Mouse (Mus musculus): ENCODE data around the gene Glod4.

Glod4 gene

GRCm38 (mm10) chr11:76242901-76243810 lies at the start of gene Glod4, which contains the start of gene Mrm3:
Glod4 (minus strand) TSS chr11:76243725.
Mrm3 (plus strand) TSS chr11:76243715.
- under 1% methylated on average over 61 of the region's 61 CpGs for WGBS

- WGBS: 81% methylated on average over 6 of the region's 6 CpGs
These were observed 49.3 kb upstream of the Glod4 start for GRCm38 (mm10) chr11:76292831-76293230.

DNA sequence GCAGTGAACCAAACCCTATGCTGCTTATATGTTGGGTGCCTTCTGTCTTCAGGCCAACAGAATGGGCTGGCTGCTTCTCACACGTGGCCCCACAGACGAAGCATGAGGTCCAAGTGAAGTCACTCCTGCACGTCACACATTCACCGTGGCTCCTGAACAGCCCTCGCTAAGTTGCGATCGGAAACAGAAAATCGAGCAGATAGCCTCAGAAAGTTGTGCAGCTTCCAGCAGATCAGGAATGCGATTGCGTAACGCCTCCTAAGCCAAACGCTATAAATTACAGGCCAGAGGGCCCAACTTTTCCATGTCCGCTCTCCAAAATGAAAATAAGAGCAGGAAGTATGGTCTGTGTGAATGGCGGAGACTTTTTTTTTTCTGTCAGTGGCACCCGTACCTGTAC lies 48.9 kb upstream of the Glod4 start:
- WGBS: 76% methylated on average over 15 of the region's 15 CpGs

- 86% methylated on average over 4 of the region's 4 CpGs for WGBS
These were observed 48.4 kb upstream of the Glod4 start for GRCm38 (mm10) chr11:76291960-76292359.

- WGBS: 24% methylated on average over 11 of the region's 11 CpGs
These were observed 46.8 kb upstream of the Glod4 start for GRCm38 (mm10) chr11:76290367-76290766.

DNA sequence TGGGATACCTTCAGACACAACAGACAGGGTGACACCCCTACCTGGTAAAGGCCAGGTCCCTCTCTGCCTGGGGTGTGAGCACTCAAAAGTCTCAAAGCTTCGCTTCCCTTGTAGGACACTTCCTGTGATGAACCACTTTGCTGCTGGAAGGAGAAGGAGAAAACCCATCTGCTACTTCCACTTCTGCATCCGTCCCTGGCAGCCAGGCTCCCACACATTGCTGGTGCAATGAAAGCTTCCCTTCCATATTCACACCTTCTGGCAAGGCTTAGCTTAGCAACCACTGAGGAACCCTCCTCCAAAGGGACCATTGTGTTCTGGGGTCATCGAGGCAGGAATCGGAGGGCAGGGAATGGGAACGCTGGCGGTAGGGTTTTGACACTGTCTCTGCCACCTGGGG lies 45.1 kb upstream of the Glod4 start:
- WGBS: 47% methylated on average over 6 of the region's 6 CpGs

GRCm38 (mm10) chr11:76287301-76287700 lies 43.8 kb upstream of the Glod4 start:
- 76% methylated on average over 10 of the region's 10 CpGs for WGBS

DNA sequence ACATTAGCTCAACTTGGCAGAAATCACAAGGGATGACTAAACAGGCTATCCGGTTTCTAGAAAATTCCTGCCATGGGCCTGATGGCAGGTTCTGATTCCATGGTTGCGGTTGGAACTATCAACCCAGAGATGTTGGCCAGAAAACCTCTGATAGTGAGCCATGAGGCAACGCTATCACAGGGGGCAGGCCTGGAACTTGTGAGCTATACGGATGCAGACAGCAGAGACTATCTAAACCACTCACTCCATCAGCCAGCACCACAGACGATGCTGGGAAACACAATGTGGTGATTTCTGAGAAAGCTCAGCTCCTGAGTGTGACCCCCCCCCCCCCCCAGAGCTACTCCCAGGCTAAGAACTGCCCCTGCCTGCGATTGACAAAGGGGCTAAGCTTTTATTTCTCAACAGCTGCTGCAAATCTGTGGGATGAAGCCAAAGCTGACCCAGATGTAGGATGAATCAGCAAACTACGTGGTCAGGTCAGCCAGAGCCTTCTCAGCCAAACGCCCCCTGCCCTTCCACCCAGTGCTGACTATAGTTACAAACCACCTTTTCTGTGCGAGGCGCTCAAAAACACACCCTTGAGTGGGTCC lies 43.1 kb upstream of the Glod4 start:
- WGBS: 77% methylated on average over 10 of the region's 10 CpGs

DNA sequence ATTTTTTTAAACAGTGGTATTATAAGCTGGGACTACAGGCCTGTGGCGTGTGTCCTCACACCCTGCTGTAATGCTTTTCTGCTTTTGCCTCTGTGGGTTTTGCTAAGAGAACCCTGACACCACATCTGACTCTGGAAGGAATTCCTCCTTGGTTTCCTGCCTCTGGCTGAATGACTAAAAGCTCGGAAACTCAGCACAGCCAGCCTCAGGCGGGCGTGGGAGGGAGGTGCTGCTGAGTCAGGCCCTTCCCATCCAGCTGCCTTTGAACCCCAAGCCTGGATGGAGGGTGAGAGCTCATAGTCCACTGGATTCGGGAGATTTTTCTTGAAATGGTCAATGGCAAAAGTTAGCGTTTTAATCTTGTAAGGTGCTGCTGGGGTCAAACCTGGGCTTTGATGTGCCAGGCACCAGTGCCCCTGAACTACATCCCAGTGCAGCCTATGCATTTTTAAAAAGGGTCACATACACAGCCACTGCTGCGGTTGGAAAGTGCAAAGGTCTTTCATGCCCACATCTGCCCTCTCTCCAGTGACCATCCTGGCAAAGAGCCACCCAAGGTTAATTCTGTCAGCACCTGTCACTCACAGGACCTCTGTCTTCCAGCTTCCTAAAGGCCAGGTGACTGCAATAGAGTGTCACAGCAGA lies 42.0 kb upstream of the Glod4 start:
- 65% methylated on average over 7 of the region's 7 CpGs for WGBS

DNA sequence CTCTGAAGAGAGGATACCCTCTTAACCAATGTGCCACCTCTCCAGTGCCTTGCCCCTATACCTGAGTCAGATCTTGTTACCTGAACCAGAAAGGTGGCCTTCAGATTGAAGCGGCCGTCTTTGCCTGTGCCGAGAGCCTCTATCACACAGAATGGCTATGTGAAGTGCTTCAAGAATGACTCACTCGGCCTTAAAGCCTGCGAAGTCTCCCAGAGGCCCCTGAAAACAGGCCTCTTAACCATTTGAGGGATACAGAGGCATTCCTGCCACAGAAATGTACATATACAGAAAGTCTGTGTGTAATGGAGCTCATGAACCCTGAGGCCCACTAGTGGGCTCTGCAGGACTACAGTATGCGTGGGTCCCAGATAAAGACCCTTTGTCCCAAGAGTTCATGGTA lies 40.3 kb upstream of the Glod4 start:
- 95% methylated on average over 6 of the region's 6 CpGs for WGBS

DNA sequence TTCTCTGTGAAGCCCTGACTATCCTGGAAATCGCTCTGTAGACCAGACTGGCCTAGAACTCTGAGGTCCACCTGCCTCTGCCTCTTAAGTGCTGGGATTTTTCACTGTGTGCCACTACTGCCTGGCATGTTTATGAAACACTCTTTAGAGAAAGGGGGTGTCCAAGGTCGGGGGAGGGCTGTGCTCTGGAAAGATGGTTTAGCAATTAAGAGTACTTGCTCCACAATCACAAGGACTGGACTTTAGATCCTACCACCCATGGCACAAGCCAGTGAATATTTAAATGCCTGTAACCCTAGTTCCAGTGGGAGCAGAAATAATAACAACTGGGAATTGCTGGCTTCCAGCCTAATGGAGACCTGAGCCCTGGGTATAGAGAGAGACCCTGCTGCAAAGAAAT lies 36.4 kb upstream of the Glod4 start:
- WGBS: 70% methylated on average over 2 of the region's 2 CpGs

DNA sequence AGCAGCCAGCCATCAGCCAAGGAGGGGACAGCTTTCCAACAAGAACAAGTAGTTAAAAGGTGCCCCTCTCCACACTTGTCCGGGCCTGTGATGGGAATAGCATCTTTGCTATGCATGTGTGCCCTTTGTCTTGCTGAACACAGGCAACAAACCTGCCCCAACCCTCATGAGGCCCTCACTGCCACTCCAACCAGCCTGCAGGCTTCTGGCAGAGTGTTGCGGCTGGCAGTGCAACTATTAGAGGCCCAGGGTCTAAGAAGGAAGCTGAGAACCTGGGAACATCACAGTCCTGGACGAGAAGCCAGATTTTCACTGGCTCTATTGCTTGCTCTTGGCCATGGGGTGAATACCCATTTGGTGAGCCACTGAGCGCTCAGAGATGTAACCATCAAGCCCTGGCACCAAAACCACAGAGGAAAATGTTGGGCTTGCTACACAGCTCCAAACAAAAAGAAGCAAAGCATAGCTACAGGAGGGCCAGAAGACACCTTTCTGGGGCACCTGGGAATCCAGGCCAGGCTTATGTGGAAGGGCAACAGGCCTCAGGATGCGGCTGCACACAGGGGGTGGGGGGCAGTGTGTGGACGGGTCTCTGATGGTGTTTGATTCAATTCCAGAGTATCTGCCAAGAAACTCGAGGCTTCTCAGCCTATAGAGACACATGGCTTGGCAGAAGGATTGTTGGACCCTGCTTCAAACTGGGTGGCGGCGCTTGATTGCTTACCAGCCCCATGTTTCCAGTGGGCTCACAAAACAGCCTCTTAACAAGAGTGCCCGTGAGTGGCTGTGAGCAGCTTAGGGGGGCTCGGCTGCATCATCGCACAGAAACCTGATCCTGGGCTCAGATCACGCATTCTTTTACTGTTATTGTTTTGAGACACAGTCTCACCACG lies 35.7 kb upstream of the Glod4 start:
- 73% methylated on average over 14 of the region's 14 CpGs for WGBS

- WGBS: 69% methylated on average over 4 of the region's 4 CpGs
These were observed 28.9 kb upstream of the Glod4 start for GRCm38 (mm10) chr11:76272440-76272839.

DNA sequence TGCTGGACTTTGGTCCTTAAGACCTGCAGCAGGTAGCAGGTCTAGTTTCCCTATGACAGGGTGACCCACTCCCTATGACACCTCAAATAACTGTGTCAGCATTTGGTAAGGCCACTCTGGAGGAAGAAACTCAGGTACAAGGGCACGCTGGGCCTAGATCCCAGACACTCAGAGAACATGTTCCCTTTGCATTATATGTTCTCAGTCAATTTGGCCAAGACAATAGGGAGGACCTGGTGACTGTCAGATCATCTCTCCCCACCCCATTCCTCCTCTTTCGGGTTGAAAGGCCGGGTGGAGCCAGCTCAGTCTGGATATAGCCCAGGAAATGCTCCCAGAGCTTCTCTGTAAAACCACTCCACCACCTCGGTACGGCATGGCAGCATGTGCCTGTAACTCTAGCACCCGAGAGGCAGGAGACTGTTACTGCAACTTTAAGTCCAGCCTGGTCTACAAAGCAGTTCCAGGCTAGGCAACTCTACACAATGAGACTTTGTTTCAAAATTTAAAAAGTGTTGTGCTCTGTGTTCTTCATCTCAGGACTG lies 25.1 kb upstream of the Glod4 start:
- WGBS: 78% methylated on average over 6 of the region's 6 CpGs

DNA sequence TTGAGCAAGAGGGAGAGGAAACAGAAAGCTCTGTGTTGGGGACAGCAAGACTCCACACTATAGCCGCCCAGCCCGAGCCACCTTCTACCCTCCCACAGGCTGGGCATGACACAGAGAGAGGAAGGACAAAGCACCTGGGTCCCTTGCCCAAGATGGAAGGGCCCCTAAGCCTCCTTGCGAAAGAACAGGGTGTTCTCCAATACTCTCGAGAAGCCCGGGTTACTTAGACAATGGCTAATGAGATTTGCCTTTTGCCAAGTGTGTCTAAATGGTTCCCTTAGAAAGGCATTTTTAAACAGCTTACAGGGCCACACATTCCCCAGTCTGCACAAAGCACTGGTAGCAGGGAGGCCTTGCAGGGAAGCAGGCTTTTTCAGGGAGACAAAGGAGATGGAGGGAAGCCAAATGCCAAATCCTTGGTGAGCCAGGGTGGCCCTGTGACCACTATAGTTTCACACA lies 24.5 kb upstream of the Glod4 start:
- WGBS: 74% methylated on average over 5 of the region's 5 CpGs

DNA sequence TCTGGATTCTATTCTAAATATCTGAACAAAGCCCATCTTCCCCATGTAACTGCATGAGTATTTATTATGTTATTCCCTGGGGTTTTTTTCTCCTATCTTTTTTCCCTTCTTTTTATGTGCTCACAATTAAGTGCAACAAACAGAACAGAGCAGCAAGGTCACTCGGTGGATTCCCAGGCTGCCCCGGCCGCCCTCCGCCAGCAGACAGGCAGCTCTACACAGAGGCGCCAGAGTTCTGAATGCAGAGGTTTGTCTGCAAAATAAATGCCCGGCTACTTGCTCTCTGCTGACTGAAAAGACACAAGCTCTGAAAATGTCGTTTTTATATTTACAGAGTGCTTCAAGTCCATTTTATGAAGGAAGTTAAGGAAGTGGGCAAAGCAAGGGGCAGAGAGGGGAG lies 24.0 kb upstream of the Glod4 start:
- WGBS: 64% methylated on average over 7 of the region's 7 CpGs

GRCm38 (mm10) chr11:76262611-76263351 lies 19.3 kb upstream of the Glod4 start:
- WGBS: 40% methylated on average over 19 of the region's 19 CpGs

DNA sequence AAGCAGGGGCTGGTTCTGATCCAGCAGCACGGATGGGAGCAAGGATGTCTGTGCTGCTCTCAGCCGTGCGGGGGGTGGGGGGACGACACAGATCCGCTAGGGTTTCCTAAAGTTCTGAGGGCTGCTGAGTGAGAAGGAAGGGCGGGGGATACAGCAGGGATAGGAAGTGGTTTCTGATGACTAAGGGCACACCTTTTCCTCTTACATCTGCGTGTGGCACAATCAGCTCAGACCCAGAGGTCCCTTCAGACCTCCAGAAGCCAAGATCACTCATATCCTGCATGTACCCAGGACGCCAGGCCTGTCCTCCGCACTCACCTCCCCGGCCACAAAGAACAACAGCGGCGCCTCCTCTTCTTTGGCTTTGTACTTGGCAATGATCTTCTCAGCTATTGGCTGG lies 17.7 kb upstream of the Glod4 start:
- 71% methylated on average over 12 of the region's 12 CpGs for WGBS

DNA sequence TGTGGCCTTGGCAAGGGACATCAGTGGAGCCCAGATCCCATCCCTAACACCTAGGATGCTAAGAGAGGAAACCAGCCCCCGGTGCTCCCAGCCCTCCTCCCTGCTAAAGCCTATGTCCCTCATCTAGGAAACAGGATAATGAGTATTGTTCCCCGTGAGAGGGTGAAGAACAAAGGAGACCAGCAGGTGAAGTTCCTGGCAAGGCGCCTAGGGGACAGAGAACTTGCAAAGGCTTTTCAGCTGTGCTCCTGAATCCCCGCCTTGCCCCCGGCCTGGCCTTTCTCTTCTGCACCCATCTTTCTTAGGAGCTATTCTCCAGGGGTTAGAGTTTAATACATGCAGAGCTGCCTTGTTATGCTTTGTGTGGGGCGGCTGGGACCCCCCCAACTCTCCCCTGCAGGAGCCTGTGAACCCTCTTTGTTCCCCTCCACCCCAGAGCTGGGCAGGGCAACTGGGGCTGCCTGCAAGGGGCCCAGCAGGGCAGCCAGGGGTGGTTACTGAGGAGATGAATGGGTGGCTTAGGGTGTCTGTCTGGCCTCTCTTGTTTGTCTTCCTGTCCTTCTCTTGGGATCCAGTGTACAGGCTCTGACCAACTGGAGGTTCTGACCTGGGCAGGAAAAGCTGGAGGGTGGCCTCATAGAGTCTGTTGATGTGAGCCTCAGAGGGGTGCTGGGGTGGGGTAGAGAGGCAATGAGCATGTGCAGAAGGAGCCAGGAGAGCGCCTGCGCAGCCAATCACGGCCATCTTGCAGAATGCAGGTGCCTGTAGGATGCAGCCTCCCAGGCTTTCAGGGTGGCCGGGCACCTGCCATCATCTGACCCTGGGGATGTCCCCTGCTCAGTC lies 16.9 kb upstream of the Glod4 start:
- WGBS: 73% methylated on average over 10 of the region's 10 CpGs

DNA sequence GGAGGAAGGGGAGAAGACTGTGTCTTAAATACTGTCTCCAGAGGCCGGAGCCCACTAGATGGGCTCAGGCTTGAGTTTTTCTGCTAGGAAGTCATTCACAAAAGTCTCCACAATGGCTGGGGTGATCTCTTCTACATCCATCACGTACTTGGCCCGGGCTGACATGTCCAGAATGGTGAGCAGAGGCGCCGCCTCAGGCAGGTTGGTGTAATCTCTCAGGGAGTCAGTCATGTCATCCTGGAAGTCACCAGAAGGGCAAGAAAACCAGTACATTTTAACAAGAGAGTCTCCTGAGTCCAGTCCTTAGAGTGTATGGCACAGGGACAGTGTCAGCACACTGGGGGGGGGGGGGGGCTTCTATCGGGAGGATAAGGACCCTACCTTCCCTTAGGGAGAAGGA lies 15.0 kb upstream of the Glod4 start:
- 89% methylated on average over 6 of the region's 6 CpGs for WGBS

All from cerebral cortex, adult 2 months (tissue).